Mouse (Mus musculus): ENCODE measurements around the gene Grip2. TPM values are rescaled to one million over a fixed set of nuclear protein-coding genes. Genes with fewer than 3 reads are reported as not detected.

Gene Grip2
- 0.26 and 0.33 TPM in 2 replicates for polyA plus RNA-seq (2012; rRNA removed)

GRCm38 (mm10) chr6:91827016-91827570, at the start of gene Grip2:
Gene Grip2, minus strand, starts transcription at chr6:91827250.
- no peaks in the 10 kb centered on the region for H3K36me3 ChIP-seq (ENCODE audit: control insufficient read depth, insufficient read depth, low read length)
- H3K27me3 ChIP-seq (ENCODE audit: control insufficient read depth, insufficient read depth, low read length) = no peaks in the 10 kb centered on the region
- no peak within 1 kb of the TSS for H3K4me3 ChIP-seq (ENCODE audit: control insufficient read depth, low read depth, low read length)
- TF ChIP-seq POLR2A (IDR thresholded peaks at IDR 0.05; ENCODE audit: control insufficient read depth, low read depth, low read length) (no peak), CTCF (IDR thresholded peaks at IDR 0.05; ENCODE audit: control insufficient read depth, insufficient read depth, insufficient replicate concordance, low read depth, low read length) (no peak)
- H3K4me1 ChIP-seq (ENCODE audit: control insufficient read depth, insufficient read depth, low read length) = no peaks in the 10 kb centered on the region; the same call in 1 of the 2 replicates
- H3K27ac ChIP-seq (ENCODE audit: control insufficient read depth, insufficient read depth, low read depth, low read length) = no peak within 1 kb of the TSS

GRCm38 (mm10) chr6:91872781-91873180, 45.7 kb upstream of the Grip2 start:
- H3K4me1 ChIP-seq (ENCODE audit: control insufficient read depth, insufficient read depth, low read length) = no peaks in the 10 kb centered on the region; the same call in 1 of the 2 replicates
- H3K27ac ChIP-seq (ENCODE audit: control insufficient read depth, insufficient read depth, low read depth, low read length) = no peak overlapping the region
- no peaks in the 10 kb centered on the region for H3K27me3 ChIP-seq (ENCODE audit: control insufficient read depth, insufficient read depth, low read length)
- TF ChIP-seq POLR2A (IDR thresholded peaks at IDR 0.05; ENCODE audit: control insufficient read depth, low read depth, low read length) (no peak), CTCF (IDR thresholded peaks at IDR 0.05; ENCODE audit: control insufficient read depth, insufficient read depth, insufficient replicate concordance, low read depth, low read length) (no peak)
- no peak overlapping the region for H3K4me3 ChIP-seq (ENCODE audit: control insufficient read depth, low read depth, low read length)
- no peaks in the 10 kb centered on the region for H3K36me3 ChIP-seq (ENCODE audit: control insufficient read depth, insufficient read depth, low read length)

GRCm38 (mm10) chr6:91868091-91868490, 41.0 kb upstream of the Grip2 start:
- Histone ChIP-seq H3K4me1 (ENCODE audit: control insufficient read depth, insufficient read depth, low read length) (no peaks in the 10 kb centered on the region), H3K27me3 (ENCODE audit: control insufficient read depth, insufficient read depth, low read length) (no peaks in the 10 kb centered on the region), H3K36me3 (ENCODE audit: control insufficient read depth, insufficient read depth, low read length) (no peaks in the 10 kb centered on the region), H3K4me3 (ENCODE audit: control insufficient read depth, low read depth, low read length) (no peak overlapping the region), H3K27ac (ENCODE audit: control insufficient read depth, insufficient read depth, low read depth, low read length) (no peak overlapping the region)
- TF ChIP-seq CTCF (IDR thresholded peaks at IDR 0.05; ENCODE audit: control insufficient read depth, insufficient read depth, insufficient replicate concordance, low read depth, low read length) (no peak), POLR2A (IDR thresholded peaks at IDR 0.05; ENCODE audit: control insufficient read depth, low read depth, low read length) (no peak)

- no peak for TF ChIP-seq POLR2A (IDR thresholded peaks at IDR 0.05; ENCODE audit: control insufficient read depth, low read depth, low read length)
- Histone ChIP-seq H3K27me3 (ENCODE audit: control insufficient read depth, insufficient read depth, low read length) (no peaks in the 10 kb centered on the region), H3K36me3 (ENCODE audit: control insufficient read depth, insufficient read depth, low read length) (no peaks in the 10 kb centered on the region), H3K4me1 (ENCODE audit: control insufficient read depth, insufficient read depth, low read length) (no peaks in the 10 kb centered on the region), H3K4me3 (ENCODE audit: control insufficient read depth, low read depth, low read length) (no peak overlapping the region), H3K27ac (ENCODE audit: control insufficient read depth, insufficient read depth, low read depth, low read length) (no peak overlapping the region)
Measured at GRCm38 (mm10) chr6:91865601-91866000, 38.6 kb upstream of the Grip2 start.

GRCm38 (mm10) chr6:91864595-91864994, 37.5 kb upstream of the Grip2 start:
- no peaks in the 10 kb centered on the region for H3K27me3 ChIP-seq (ENCODE audit: control insufficient read depth, insufficient read depth, low read length)
- no peaks in the 10 kb centered on the region for H3K4me1 ChIP-seq (ENCODE audit: control insufficient read depth, insufficient read depth, low read length)
- TF ChIP-seq CTCF (IDR thresholded peaks at IDR 0.05; ENCODE audit: control insufficient read depth, insufficient read depth, insufficient replicate concordance, low read depth, low read length) (no peak), POLR2A (IDR thresholded peaks at IDR 0.05; ENCODE audit: control insufficient read depth, low read depth, low read length) (no peak)
- H3K27ac ChIP-seq (ENCODE audit: control insufficient read depth, insufficient read depth, low read depth, low read length) = no peak overlapping the region
- H3K36me3 ChIP-seq (ENCODE audit: control insufficient read depth, insufficient read depth, low read length) = no peaks in the 10 kb centered on the region
- no peak overlapping the region for H3K4me3 ChIP-seq (ENCODE audit: control insufficient read depth, low read depth, low read length)

- Histone ChIP-seq H3K27ac (ENCODE audit: control insufficient read depth, insufficient read depth, low read depth, low read length) (no peak overlapping the region), H3K4me1 (ENCODE audit: control insufficient read depth, insufficient read depth, low read length) (no peaks in the 10 kb centered on the region), H3K4me3 (ENCODE audit: control insufficient read depth, low read depth, low read length) (no peak overlapping the region), H3K36me3 (ENCODE audit: control insufficient read depth, insufficient read depth, low read length) (no peaks in the 10 kb centered on the region), H3K27me3 (ENCODE audit: control insufficient read depth, insufficient read depth, low read length) (no peaks in the 10 kb centered on the region)
- no peak for TF ChIP-seq POLR2A (IDR thresholded peaks at IDR 0.05; ENCODE audit: control insufficient read depth, low read depth, low read length)
- TF ChIP-seq CTCF (IDR thresholded peaks at IDR 0.05; ENCODE audit: control insufficient read depth, insufficient read depth, insufficient replicate concordance, low read depth, low read length) = no peak
Measured at GRCm38 (mm10) chr6:91862848-91863247, 35.8 kb upstream of the Grip2 start.

- TF ChIP-seq CTCF (IDR thresholded peaks at IDR 0.05; ENCODE audit: control insufficient read depth, insufficient read depth, insufficient replicate concordance, low read depth, low read length) (no peak), POLR2A (IDR thresholded peaks at IDR 0.05; ENCODE audit: control insufficient read depth, low read depth, low read length) (no peak)
- Histone ChIP-seq H3K27me3 (ENCODE audit: control insufficient read depth, insufficient read depth, low read length) (no peaks in the 10 kb centered on the region), H3K4me1 (ENCODE audit: control insufficient read depth, insufficient read depth, low read length) (no peaks in the 10 kb centered on the region), H3K36me3 (ENCODE audit: control insufficient read depth, insufficient read depth, low read length) (no peaks in the 10 kb centered on the region), H3K27ac (ENCODE audit: control insufficient read depth, insufficient read depth, low read depth, low read length) (no peak overlapping the region), H3K4me3 (ENCODE audit: control insufficient read depth, low read depth, low read length) (no peak overlapping the region)
Measured at GRCm38 (mm10) chr6:91858339-91858738, 31.3 kb upstream of the Grip2 start.

- no peaks in the 10 kb centered on the region for H3K4me1 ChIP-seq (ENCODE audit: control insufficient read depth, insufficient read depth, low read length)
- H3K27me3 ChIP-seq (ENCODE audit: control insufficient read depth, insufficient read depth, low read length) = no peaks in the 10 kb centered on the region
- no peak for TF ChIP-seq POLR2A (IDR thresholded peaks at IDR 0.05; ENCODE audit: control insufficient read depth, low read depth, low read length)
- peak; percentile 11; the same call in 1 of the 2 replicates for TF ChIP-seq CTCF (IDR thresholded peaks at IDR 0.05; ENCODE audit: control insufficient read depth, insufficient read depth, insufficient replicate concordance, low read depth, low read length)
- no peak overlapping the region for H3K27ac ChIP-seq (ENCODE audit: control insufficient read depth, insufficient read depth, low read depth, low read length)
- H3K36me3 ChIP-seq (ENCODE audit: control insufficient read depth, insufficient read depth, low read length) = no peaks in the 10 kb centered on the region
- H3K4me3 ChIP-seq (ENCODE audit: control insufficient read depth, low read depth, low read length) = no peak overlapping the region
Measured at GRCm38 (mm10) chr6:91852550-91852949, 25.5 kb upstream of the Grip2 start.
